29 mouse cellular contexts compared by ENCODE assay signal in genomic region chr1:79848663-79849062, GRCm38 (mm10). TPM values are rescaled to one million over a fixed set of nuclear protein-coding genes. Genes with fewer than 3 reads are reported as not detected.
DNase-seq lines count a peak whose midpoint lies in the region; ATAC-seq and TF ChIP-seq lines count a peak whose summit lies in the region.
"Had no signal": no experiment of that assay in that cellular context is flagged by ENCODE, and none has a peak within 500 bp of the region (broad histone marks: within the 10 kb centered on the region; RNA-seq: fewer than 3 reads in every experiment).

No protein-coding gene starts in this region.

- no peaks in the 10 kb centered on the region for H3K36me3 ChIP-seq in liver, postnatal 0 days (replicated peaks; ENCODE audit: insufficient read depth, low read length)
- H3K36me3 ChIP-seq in macrophage (ENCODE audit: inconsistent target) = no peaks in the 10 kb centered on the region
- H3K36me3 ChIP-seq: embryonic facial prominence, embryonic 12.5 days; liver, embryonic 15.5 days had no signal

- no peaks in the 10 kb centered on the region for H3K27me3 ChIP-seq in liver, postnatal 0 days (ENCODE audit: insufficient read depth, low read length)
- H3K27me3 ChIP-seq: embryonic facial prominence, embryonic 12.5 days; liver, embryonic 15.5 days; neural tube, embryonic 13.5 days had no signal

- H3K27ac ChIP-seq in liver, postnatal 0 days (ENCODE audit: low read depth) = no peak overlapping the region
- H3K27ac ChIP-seq in bone marrow macrophage, adult 2 months (ENCODE audit: insufficient read depth, low read depth, low read length) = peak overlapping the region; percentile 49; the same call in 1 of the 2 replicates
- peak overlapping the region; percentile 60 for H3K27ac ChIP-seq in macrophage
- H3K27ac ChIP-seq: embryonic facial prominence, embryonic 12.5 days; hindbrain, embryonic 14.5 days; liver, embryonic 15.5 days; neural tube, embryonic 13.5 days had no signal

- TF ChIP-seq CTCF in liver, postnatal 0 days (IDR thresholded peaks at IDR 0.05; ENCODE audit: low read depth) = no peak
- no peak for TF ChIP-seq CTCF in bone marrow macrophage, adult 2 months (IDR thresholded peaks at IDR 0.05; ENCODE audit: low read depth, low read length)

- peak; percentile 43; the same call in 1 of the 2 replicates for ATAC-seq in liver, postnatal 0 days
- ATAC-seq in neutrophil, adult 5-6 weeks (ENCODE audit: extremely low read depth, insufficient number of reproducible peaks, low FRiP score, poor library complexity, severe bottlenecking) = peak; percentile 52; the same call in 1 of the 2 replicates
- ATAC-seq: forebrain, embryonic 16.5 days; intestine, postnatal 0 days; midbrain, embryonic 16.5 days; Patski had no signal

- H3K4me1 ChIP-seq in liver, postnatal 0 days (ENCODE audit: insufficient read depth) = peaks cover 2% of the 10 kb centered on the region; the same call in 1 of the 2 replicates
- H3K4me1 ChIP-seq in bone marrow macrophage, adult 2 months (ENCODE audit: control insufficient read depth, insufficient read depth, low read length) = peaks cover 5% of the 10 kb centered on the region
- H3K4me1 ChIP-seq: embryonic facial prominence, embryonic 12.5 days; liver, embryonic 15.5 days had no signal

- no peaks in the 10 kb centered on the region for H3K79me2 ChIP-seq in macrophage (ENCODE audit: inconsistent target)

- no peak overlapping the region for H3K4me2 ChIP-seq in liver, postnatal 0 days (ENCODE audit: low read depth, low read length)
- H3K4me2 ChIP-seq: embryonic facial prominence, embryonic 12.5 days; heart, embryonic 11.5 days; hindbrain, embryonic 14.5 days; liver, embryonic 15.5 days; neural tube, embryonic 13.5 days had no signal

- H3K4me3 ChIP-seq in liver, postnatal 0 days (ENCODE audit: low read depth, low read length) = no peak overlapping the region
- H3K4me3 ChIP-seq in bone marrow macrophage, adult 2 months (ENCODE audit: insufficient read depth, low read length) = no peak overlapping the region
- no peak overlapping the region for H3K4me3 ChIP-seq in macrophage (ENCODE audit: inconsistent target)
- H3K4me3 ChIP-seq: embryonic facial prominence, embryonic 12.5 days; liver, embryonic 15.5 days; neural tube, embryonic 13.5 days had no signal

- 41% methylated on average over 3 of the region's 3 CpGs for WGBS in liver, postnatal 0 days (ENCODE audit: insufficient replicate concordance)
- 25% methylated on average over 3 of the region's 3 CpGs for WGBS in macrophage (ENCODE audit: missing documents)

- no peak for TF ChIP-seq EP300 in liver, postnatal 0 days (IDR thresholded peaks at IDR 0.05; ENCODE audit: low read depth)

- no peaks in the 10 kb centered on the region for H3K9me3 ChIP-seq in liver, postnatal 0 days (ENCODE audit: low read length)
- H3K9me3 ChIP-seq: embryonic facial prominence, embryonic 12.5 days; liver, embryonic 15.5 days; neural tube, embryonic 13.5 days had no signal

- DNase-seq in liver, postnatal 0 days = no peak
- DNase-seq in liver = no peak
- no peak for DNase-seq in kidney, adult 8-10 months
- DNase-seq in urinary bladder, adult 2 months (ENCODE audit: low spot score) = no peak
- DNase-seq in kidney, postnatal 4 days = no peak
- DNase-seq: adrenal gland, postnatal 10 days; cerebellum, adult 11 months; cerebellum, adult 9-10 months; cerebellum, postnatal 36 days; embryo, embryonic 11 days; gastrocnemius, postnatal 10 days; heart, adult 18-20 months; heart, postnatal 4 days; kidney, postnatal 14 days; lung, postnatal 36 days; spleen, adult 18-20 months had no signal

- no peak overlapping the region for H3K9ac ChIP-seq in liver, postnatal 0 days (replicated peaks)
- H3K9ac ChIP-seq: embryonic facial prominence, embryonic 12.5 days; hindbrain, embryonic 14.5 days; liver, embryonic 15.5 days; neural tube, embryonic 13.5 days had no signal

- TF ChIP-seq POLR2A in bone marrow macrophage, adult 2 months (IDR thresholded peaks at IDR 0.05; ENCODE audit: borderline replicate concordance, low read depth, low read length) = no peak

RNA-seq across cellular contexts. Expression of gene Serpine2, which starts 12.3 kb away (rescaled TPM):
- 9.3 and 9.4 TPM in 2 replicates for polyA plus RNA-seq in liver, postnatal 0 days (2015; fragmentation: Nextera tagmentation; extraction: Ambion mirVana)
- 1.4 and 1.5 TPM in 2 replicates for polyA plus RNA-seq in bone marrow macrophage, adult 2 months (2012; ENCODE audit: insufficient read depth, insufficient read length, missing spikeins)
- total RNA-seq in macrophage (2018; cell fraction: chromatin; rRNA removed) = 10 to 100 TPM in 1 of 26 experiments, 1 to 10 TPM in 1, under 1 TPM in 8, not detected in 16; 0.29 to 33.0 (median 0.74) TPM
- 1 to 10 TPM in 9 of 26 experiments, under 1 TPM in 16, not detected in 1; 0.10 to 2.0 (median 0.56) TPM for total RNA-seq in macrophage (2018; cell fraction: cytosol; rRNA removed)
- 1 to 10 TPM in 7 of 26 experiments, under 1 TPM in 16, not detected in 3; 0.22 to 5.5 (median 0.75) TPM for total RNA-seq in macrophage (2018; cell fraction: nucleus; rRNA removed)
- 0.32 to 3.0 TPM (median 2.9 TPM) in 3 replicates for polyA plus RNA-seq in macrophage (2018)
- 1.4 and 3.7 TPM in 2 replicates for total RNA-seq in neutrophil, adult 5-6 weeks (2017)
- polyA plus RNA-seq in urinary bladder, adult 2 months (2012; rRNA removed) = 12.7 and 15.7 TPM in 2 replicates
- total RNA-seq: MEL had no signal
